Mouse (Mus musculus) MEL-GATA-1-ER (cell line): ENCODE results near the gene Tln1.
"Not testable (repeated sequence)": the region's sequence is repeated elsewhere in the genome, so short reads cannot be mapped to it uniquely, and the experiment has no call there.

Experiments
- DNase-seq: peaks from one replicate; pipeline ENCODE4 v3.0.0-alpha.2; 2012; ENCODE audit warnings: low read depth; ENCODE audit errors: extremely low read depth

Gene Tln1

GRCm38 (mm10) chr4:43506074-43506473, 56.4 kb downstream of the Tln1 start:
- DNase-seq = no peak

- DNase-seq = peak; percentile 64
Measured at GRCm38 (mm10) chr4:43504269-43504668, 58.2 kb downstream of the Tln1 start.

DNA sequence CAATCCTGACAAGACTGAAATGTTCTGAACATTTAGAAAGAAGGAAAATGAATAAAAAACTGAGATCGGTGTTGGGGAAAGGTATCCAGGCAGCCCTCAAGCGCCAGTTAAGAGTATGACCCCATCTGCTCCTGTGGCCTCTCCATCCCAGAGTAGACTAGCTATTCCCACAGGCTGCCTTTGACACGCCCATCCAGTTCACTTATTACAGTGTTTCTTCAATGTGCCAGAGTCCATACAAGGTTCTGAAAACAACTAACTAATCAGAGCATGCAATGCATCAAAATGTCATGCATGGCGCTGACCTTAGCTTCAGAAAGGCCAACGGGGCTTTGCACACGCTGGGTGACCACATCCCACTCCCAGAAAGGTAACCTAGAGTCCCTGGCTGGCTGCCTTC, 59.0 kb downstream of the Tln1 start:
- DNase-seq = no peak

GRCm38 (mm10) chr4:43503041-43503440, 59.5 kb downstream of the Tln1 start:
- no peak for DNase-seq

GRCm38 (mm10) chr4:43499407-43500333, 62.8 kb downstream of the Tln1 start, which contains the start of gene Arhgef39:
Arhgef39 (minus strand) TSS chr4:43499695.
- no peak for DNase-seq

DNA sequence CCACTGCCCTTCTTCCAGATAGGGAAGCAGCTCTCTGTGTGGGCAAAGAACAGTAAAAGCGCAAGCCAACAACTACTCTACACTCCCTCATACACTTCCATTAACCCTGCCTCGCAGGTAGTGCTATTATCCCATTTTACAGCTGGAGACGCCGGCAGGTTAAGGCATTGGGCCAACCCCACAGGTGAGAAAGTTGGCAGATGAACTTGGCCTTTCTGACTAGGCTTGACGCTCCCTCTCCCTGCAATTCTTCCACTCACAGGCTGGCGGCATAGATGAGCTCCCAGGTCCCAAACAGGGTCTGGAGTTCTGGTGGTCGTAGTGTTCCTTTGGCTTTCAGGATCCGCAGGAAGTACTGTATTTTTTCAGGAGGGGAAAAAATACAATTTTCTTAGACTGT, 63.5 kb downstream of the Tln1 start:
- no peak for DNase-seq

GRCm38 (mm10) chr4:43497946-43498345, 64.5 kb downstream of the Tln1 start:
- no peak for DNase-seq

- DNase-seq = no peak
Measured at GRCm38 (mm10) chr4:43497405-43497804, 65.1 kb downstream of the Tln1 start.

GRCm38 (mm10) chr4:43496587-43496986, 65.9 kb downstream of the Tln1 start:
- no peak for DNase-seq

DNA sequence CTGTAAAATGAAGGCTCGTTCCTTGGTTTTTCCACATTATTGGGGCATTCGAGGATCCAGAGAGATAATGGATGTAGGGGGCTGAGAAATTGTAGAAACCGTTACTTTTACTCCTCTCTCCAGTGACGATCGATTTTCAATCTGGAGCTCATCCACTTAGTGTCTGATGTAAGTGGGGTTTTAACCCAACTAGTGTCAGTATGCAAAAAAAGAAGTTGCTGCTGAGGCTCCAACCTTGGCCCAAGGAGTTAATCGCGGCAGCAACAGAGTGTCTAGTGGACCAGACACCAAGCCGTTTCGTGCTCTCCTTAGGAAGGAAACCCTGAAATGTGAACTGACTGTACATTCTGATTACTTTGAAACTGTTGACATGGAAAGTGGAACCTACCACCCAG, 68.6 kb downstream of the Tln1 start:
- no peak for DNase-seq

- peak; percentile 67 for DNase-seq
Measured at GRCm38 (mm10) chr4:43493186-43493845, 69.2 kb downstream of the Tln1 start.

- DNase-seq = peak; percentile 96
Measured at GRCm38 (mm10) chr4:43492821-43493185, 69.7 kb downstream of the Tln1 start, which contains the start of gene Ccdc107. Ccdc107 (plus strand) TSS chr4:43492900.

- no peak for DNase-seq
Measured at GRCm38 (mm10) chr4:43492101-43492820, 70.2 kb downstream of the Tln1 start.

DNA sequence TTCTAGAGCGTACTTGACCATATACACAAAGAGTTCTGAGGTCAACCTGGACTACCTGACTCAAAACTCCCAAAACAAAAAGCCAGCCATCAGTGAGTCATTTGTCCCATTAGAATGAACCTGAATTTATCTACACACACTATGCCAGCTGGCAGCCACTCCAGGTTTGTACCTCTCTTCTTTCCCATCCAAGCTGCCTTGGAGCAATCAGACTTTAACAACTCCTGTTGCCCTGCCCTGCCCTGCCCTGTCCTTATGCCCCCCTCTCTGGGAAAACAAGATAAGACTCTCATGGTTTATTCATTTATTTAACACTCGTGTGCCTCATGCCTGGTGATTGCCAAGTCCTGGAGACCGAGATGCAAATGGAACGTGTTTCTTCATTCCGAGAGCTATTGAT, 71.7 kb downstream of the Tln1 start:
- no peak for DNase-seq

GRCm38 (mm10) chr4:43489611-43490010, 72.9 kb downstream of the Tln1 start:
- no peak for DNase-seq

- not testable (repeated sequence) for DNase-seq
Measured at GRCm38 (mm10) chr4:43485666-43486065, 76.8 kb downstream of the Tln1 start.

GRCm38 (mm10) chr4:43483535-43484091, 78.9 kb downstream of the Tln1 start, which contains the start of gene Sit1:
Sit1 (minus strand) TSS chr4:43483734.
- no peak for DNase-seq

GRCm38 (mm10) chr4:43482591-43482990, 79.9 kb downstream of the Tln1 start:
- DNase-seq = no peak

DNA sequence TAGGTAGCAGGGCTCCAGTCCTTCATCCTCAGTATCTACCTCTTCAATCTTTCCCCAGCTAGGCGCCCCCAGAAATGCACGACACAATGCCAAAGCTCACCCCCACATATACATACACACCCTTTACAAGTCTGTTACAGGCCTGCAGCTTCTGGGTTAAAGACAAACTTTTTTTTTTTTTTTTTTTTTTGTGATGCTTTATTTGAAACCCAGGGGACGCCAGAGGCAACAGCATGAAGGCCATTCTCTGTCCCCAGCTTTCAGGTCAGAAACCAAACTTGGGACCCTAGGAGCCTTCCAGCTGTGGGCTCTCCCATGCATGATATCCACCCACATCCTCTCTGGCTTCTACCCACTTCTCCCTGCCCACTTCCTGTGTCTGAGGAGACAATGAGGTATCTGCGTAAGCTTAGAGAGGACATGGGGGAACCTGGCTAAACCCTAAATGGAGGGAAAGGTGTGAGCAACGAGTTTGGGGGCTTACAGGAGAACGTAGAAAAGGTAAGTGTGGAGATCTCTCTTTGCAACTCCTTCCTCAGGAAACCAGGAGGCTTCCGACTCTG, 80.5 kb downstream of the Tln1 start:
- DNase-seq = no peak
